Mouse (Mus musculus): ENCODE results near the gene Ndufa7.
"Not testable (repeated sequence)": the region's sequence is repeated elsewhere in the genome, so short reads cannot be mapped to it uniquely, and the experiment has no call there.

Ndufa7 gene

DNA sequence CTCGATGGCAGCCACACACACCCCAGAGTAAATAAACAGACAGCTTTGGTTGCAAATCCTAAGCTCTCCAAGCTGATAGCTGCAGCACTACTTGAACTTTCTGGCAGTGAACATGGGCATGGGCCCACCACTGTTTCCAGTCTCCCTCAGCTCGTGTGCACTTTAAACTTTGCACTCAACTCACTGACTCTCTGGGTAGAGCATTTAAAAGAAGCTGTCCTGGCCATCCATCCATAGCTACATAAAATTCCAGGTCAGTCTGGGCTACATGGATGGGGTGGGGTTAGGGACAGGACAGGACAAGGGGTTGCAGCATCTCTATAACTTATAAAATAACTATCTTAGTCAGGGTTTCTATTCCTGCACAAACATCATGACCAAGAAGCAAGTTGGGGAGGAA is 63.4 kb downstream of the Ndufa7 start:
- not testable (repeated sequence) for DNase-seq

Measured in right cerebral cortex, postnatal 14 days (tissue).